Mouse (Mus musculus): ENCODE measurements around the gene Tex44. TPM values are rescaled to one million over a fixed set of nuclear protein-coding genes. Genes with fewer than 3 reads are reported as not detected.

The Tex44 gene
- polyA plus RNA-seq, 1 experiment from 2014 or later = not detected

Other genes with a start within 250 kb of the Tex44 start
- gene B3gnt7, start 123.5 kb upstream of the Tex44 start, polyA plus RNA-seq (2015; fragmentation: Nextera tagmentation; extraction: Ambion mirVana) = 1.5 and 2.1 TPM in 2 replicates
- 285 and 294 TPM in 2 replicates for gene Ncl, start 66.9 kb upstream of the Tex44 start, polyA plus RNA-seq (2015; fragmentation: Nextera tagmentation; extraction: Ambion mirVana)
- 0.14 TPM in 1 of 2 replicates, not detected in the other for gene Nmur1, start 101 bp upstream of the Tex44 start, polyA plus RNA-seq (2015; fragmentation: Nextera tagmentation; extraction: Ambion mirVana)
- gene Ptma, start 100.4 kb downstream of the Tex44 start, polyA plus RNA-seq (2015; fragmentation: Nextera tagmentation; extraction: Ambion mirVana) = 2,754 and 3,239 TPM in 2 replicates
- gene Pde6d, start 156.3 kb downstream of the Tex44 start, polyA plus RNA-seq (2015; fragmentation: Nextera tagmentation; extraction: Ambion mirVana) = 78.5 and 84.4 TPM in 2 replicates
- gene Cops7b, start 156.6 kb downstream of the Tex44 start, polyA plus RNA-seq (2015; fragmentation: Nextera tagmentation; extraction: Ambion mirVana) = 60.5 and 64.7 TPM in 2 replicates
- gene Nppc, start 244.2 kb downstream of the Tex44 start, polyA plus RNA-seq (2015; fragmentation: Nextera tagmentation; extraction: Ambion mirVana) = 2.6 and 2.7 TPM in 2 replicates

All from forebrain, embryonic 13.5 days (tissue).